Mouse (Mus musculus): ENCODE results near the gene Ddx5. TPM values are rescaled to one million over a fixed set of nuclear protein-coding genes. Genes with fewer than 3 reads are reported as not detected.

Gene Ddx5
- total and polyA plus RNA-seq, 3 experiments, result 269 to 1,169 (median 505) TPM

- peaks cover 38 to 83% of the 10 kb centered on the region in 2 experiments for H3K36me3 ChIP-seq (replicated peaks in 1 of 2; ENCODE audit: control insufficient read depth in 1 of 2, insufficient read depth in 1 of 2, low read length in 1 of 2)
- H3K9me3 ChIP-seq (replicated peaks; ENCODE audit: low read length), result no peaks in the 10 kb centered on the region
- no peaks in the 10 kb centered on the region for H3K4me1 ChIP-seq (ENCODE audit: control insufficient read depth in 1 of 2, insufficient read depth in 2 of 2)
- TF ChIP-seq MXI1 (IDR thresholded peaks at IDR 0.05; ENCODE audit: low read depth, low read length) (no peak), BHLHE40 (IDR thresholded peaks at IDR 0.05; ENCODE audit: low read depth, low read length) (no peak), SIN3A (IDR thresholded peaks at IDR 0.05; ENCODE audit: low read length) (no peak), MAX (IDR thresholded peaks at IDR 0.05; ENCODE audit: low read length) (no peak), MAFK (IDR thresholded peaks at IDR 0.05; ENCODE audit: insufficient replicate concordance, low read length) (no peak), POLR2AphosphoS2 (IDR thresholded peaks at IDR 0.05; ENCODE audit: low read depth, low read length) (no peak), JUND (conservative IDR thresholded peaks at IDR 0.05; ENCODE audit: low read depth, low read length) (no peak), CHD2 (IDR thresholded peaks at IDR 0.05; ENCODE audit: low read length) (no peak), MAZ (IDR thresholded peaks at IDR 0.05; ENCODE audit: low read depth, low read length) (no peak), GABPA (IDR thresholded peaks at IDR 0.05; ENCODE audit: insufficient replicate concordance, low read depth, low read length) (no peak), ZNF384 (IDR thresholded peaks at IDR 0.05; ENCODE audit: low read depth, low read length) (no peak), ZC3H11A (IDR thresholded peaks at IDR 0.05; ENCODE audit: low read depth, low read length) (no peak), TBP (conservative IDR thresholded peaks at IDR 0.05; ENCODE audit: low read depth, low read length) (no peak), SMC3 (IDR thresholded peaks at IDR 0.05; ENCODE audit: low read depth, low read length) (no peak), RAD21 (IDR thresholded peaks at IDR 0.05; ENCODE audit: low read depth, low read length) (no peak)
- H3K4me2 ChIP-seq (ENCODE audit: insufficient read depth, low read depth, poor library complexity, severe bottlenecking), result no peak overlapping the region
- H3K79me2 ChIP-seq (replicated peaks; ENCODE audit: control insufficient read depth, extremely low read depth, insufficient read depth, poor library complexity, severe bottlenecking), result no peaks in the 10 kb centered on the region
- H3K27me3 ChIP-seq (replicated peaks), result no peaks in the 10 kb centered on the region
- dilution Hi-C loops (cut with MboI; ENCODE audit: extremely low pct_ligation_motif_present, extremely low pct_unique_long_range_greater_than_20kb, low sequenced_read_pairs), result no loop called here
- no peak overlapping the region for H3K27ac ChIP-seq (ENCODE audit: insufficient read depth, low read depth)
- H3K9ac ChIP-seq (ENCODE audit: insufficient read depth, low read depth), result no peak overlapping the region
- in situ Hi-C loops (cut with MboI; ENCODE audit: low pct_ligation_motif_present, low pct_unique_long_range_greater_than_20kb, low sequenced_read_pairs), result no loop called here
- no peak for DNase-seq (ENCODE audit: extremely low read depth)
- no peak overlapping the region for H3K4me3 ChIP-seq (replicated peaks in 1 of 3; ENCODE audit: low read depth in 2 of 3, low read length in 2 of 3, poor library complexity in 1 of 3)
Observed at GRCm38 (mm10) chr11:106823741-106824140, 34.8 kb upstream of the Ddx5 start.

- TF ChIP-seq ZMIZ1 (IDR thresholded peaks at IDR 0.05; ENCODE audit: low read depth, low read length) (no peak), ZKSCAN1 (IDR thresholded peaks at IDR 0.05; ENCODE audit: borderline replicate concordance, low read depth, low read length) (no peak), NRF1 (IDR thresholded peaks at IDR 0.05; ENCODE audit: low read depth, low read length) (no peak), CHD2 (IDR thresholded peaks at IDR 0.05; ENCODE audit: low read length) (no peak), ELF1 (IDR thresholded peaks at IDR 0.05; ENCODE audit: low read depth, low read length) (no peak), POLR2A (IDR thresholded peaks at IDR 0.05; ENCODE audit: low read depth, low read length) (no peak), EP300 (IDR thresholded peaks at IDR 0.05; ENCODE audit: low read length) (no peak), POLR2AphosphoS2 (IDR thresholded peaks at IDR 0.05; ENCODE audit: low read depth, low read length) (no peak), BHLHE40 (IDR thresholded peaks at IDR 0.05; ENCODE audit: low read depth, low read length) (no peak), MEF2A (IDR thresholded peaks at IDR 0.05; ENCODE audit: borderline replicate concordance, low read depth, low read length) (no peak), PAX5 (IDR thresholded peaks at IDR 0.05; ENCODE audit: low read length) (no peak), E2F4 (IDR thresholded peaks at IDR 0.05; ENCODE audit: insufficient replicate concordance, low read depth, low read length) (no peak), USF2 (conservative IDR thresholded peaks at IDR 0.05; ENCODE audit: low read depth, low read length) (no peak), ZC3H11A (IDR thresholded peaks at IDR 0.05; ENCODE audit: low read depth, low read length) (no peak), JUND (conservative IDR thresholded peaks at IDR 0.05; ENCODE audit: low read depth, low read length) (no peak), UBTF (IDR thresholded peaks at IDR 0.05; ENCODE audit: low read depth, low read length) (no peak)
- Histone ChIP-seq H3K36me3 (replicated peaks in 1 of 2; ENCODE audit: control insufficient read depth in 1 of 2, insufficient read depth in 1 of 2, low read length in 1 of 2) (peaks cover 42 to 83% of the 10 kb centered on the region in 2 experiments), H3K4me2 (ENCODE audit: insufficient read depth, low read depth, poor library complexity, severe bottlenecking) (no peak overlapping the region), H3K9me3 (replicated peaks; ENCODE audit: low read length) (no peaks in the 10 kb centered on the region), H3K79me2 (replicated peaks; ENCODE audit: control insufficient read depth, extremely low read depth, insufficient read depth, poor library complexity, severe bottlenecking) (no peaks in the 10 kb centered on the region), H3K27me3 (replicated peaks) (no peaks in the 10 kb centered on the region), H3K27ac (ENCODE audit: insufficient read depth, low read depth) (no peak overlapping the region), H3K4me1 (ENCODE audit: control insufficient read depth in 1 of 2, insufficient read depth in 2 of 2) (no peaks in the 10 kb centered on the region), H3K9ac (ENCODE audit: insufficient read depth, low read depth) (no peak overlapping the region), H3K4me3 (replicated peaks in 1 of 3; ENCODE audit: low read depth in 2 of 3, low read length in 2 of 3, poor library complexity in 1 of 3) (no peak overlapping the region)
- in situ Hi-C loops (cut with MboI; ENCODE audit: low pct_ligation_motif_present, low pct_unique_long_range_greater_than_20kb, low sequenced_read_pairs), result no loop called here
- DNase-seq (ENCODE audit: extremely low read depth), result no peak
- dilution Hi-C loops (cut with MboI; ENCODE audit: extremely low pct_ligation_motif_present, extremely low pct_unique_long_range_greater_than_20kb, low sequenced_read_pairs), result no loop called here
Observed at GRCm38 (mm10) chr11:106822911-106823310, 33.9 kb upstream of the Ddx5 start.
